Mouse (Mus musculus): ENCODE measurements at regions not wholly inside any gene's neighbourhood (a gene's known extent, or its start where the extent isn't known, plus 50 kb on each side); places are given as distances from the start of the nearest gene placed in this dataset.
A peak's percentile ranks its signal among the peaks of the same experiment; 100 is the strongest.

DNA sequence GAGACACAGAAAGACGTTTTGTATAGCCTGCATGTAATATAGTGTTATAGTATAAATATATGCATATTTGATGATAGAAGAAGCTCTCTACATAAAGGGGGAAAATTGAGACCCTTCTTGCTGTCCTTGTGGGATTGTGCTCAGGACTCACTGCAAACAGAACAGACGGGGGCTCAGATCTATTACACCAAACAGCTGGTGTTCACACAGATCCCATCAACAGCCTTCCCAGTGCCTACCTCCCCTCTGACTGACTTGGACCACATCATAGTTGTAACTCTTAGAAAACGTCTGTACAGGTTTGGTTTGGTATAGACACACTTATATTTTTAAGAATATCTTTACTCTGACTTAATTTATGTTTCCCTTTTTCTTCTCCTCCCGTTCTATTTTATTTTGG, 83.1 kb upstream of the Foxq1 start:
- Histone ChIP-seq H3K36me3 (no peaks in the 10 kb centered on the region), H3K4me1 (no peaks in the 10 kb centered on the region), H3K4me3 (no peak overlapping the region), H3K27ac (no peak overlapping the region), H3K9me3 (replicated peaks) (no peaks in the 10 kb centered on the region), H3K27me3 (ENCODE audit: low read depth, poor library complexity, severe bottlenecking) (no peaks in the 10 kb centered on the region)
- DNase-seq (ENCODE audit: low spot score): no peak
- WGBS: 71% methylated on average over 4 of the region's 4 CpGs

GRCm38 (mm10) chr13:31473275-31473674, 82.7 kb upstream of the Foxq1 start:
- Histone ChIP-seq H3K27ac (no peak overlapping the region), H3K9me3 (replicated peaks) (no peaks in the 10 kb centered on the region), H3K27me3 (ENCODE audit: low read depth, poor library complexity, severe bottlenecking) (no peaks in the 10 kb centered on the region), H3K4me3 (no peak overlapping the region), H3K4me1 (no peaks in the 10 kb centered on the region), H3K36me3 (no peaks in the 10 kb centered on the region)
- no peak for DNase-seq (ENCODE audit: low spot score)
- 74% methylated on average over 1 of the region's 1 CpGs for WGBS

DNA sequence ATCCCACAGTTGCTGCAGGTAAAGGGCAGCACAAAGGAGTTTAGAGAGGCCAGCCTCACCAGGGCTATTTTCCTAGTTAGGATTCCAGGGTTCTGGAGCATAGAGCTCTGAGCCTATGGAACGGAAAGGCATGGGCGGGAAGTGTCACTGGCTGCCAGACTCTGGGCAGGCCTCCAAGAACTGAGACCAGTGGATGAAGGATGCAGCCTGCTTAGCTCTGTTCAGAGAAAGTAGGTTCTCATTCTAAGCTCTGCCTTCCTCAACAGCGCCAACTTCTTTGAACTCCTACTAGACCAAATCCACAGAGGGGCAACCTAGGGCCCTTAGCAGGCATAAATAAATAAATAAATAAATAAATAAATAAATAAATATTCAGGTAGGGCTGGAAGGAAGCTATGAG, 80.1 kb upstream of the Foxq1 start:
- no peak for DNase-seq (ENCODE audit: low spot score)
- Histone ChIP-seq H3K4me3 (no peak overlapping the region), H3K27ac (no peak overlapping the region), H3K4me1 (no peaks in the 10 kb centered on the region), H3K27me3 (ENCODE audit: low read depth, poor library complexity, severe bottlenecking) (no peaks in the 10 kb centered on the region), H3K36me3 (no peaks in the 10 kb centered on the region), H3K9me3 (replicated peaks) (no peaks in the 10 kb centered on the region)
- 93% methylated on average over 3 of the region's 3 CpGs for WGBS

GRCm38 (mm10) chr13:31477171-31477867, 78.6 kb upstream of the Foxq1 start:
- Histone ChIP-seq H3K27me3 (ENCODE audit: low read depth, poor library complexity, severe bottlenecking) (no peaks in the 10 kb centered on the region), H3K4me1 (no peaks in the 10 kb centered on the region), H3K9me3 (replicated peaks) (no peaks in the 10 kb centered on the region), H3K27ac (no peak overlapping the region), H3K36me3 (no peaks in the 10 kb centered on the region), H3K4me3 (no peak overlapping the region)
- WGBS: 73% methylated on average over 1 of the region's 1 CpGs
- no peak for DNase-seq (ENCODE audit: low spot score)

- DNase-seq (ENCODE audit: low spot score): no peak
- H3K27ac ChIP-seq: no peak overlapping the region
- H3K4me3 ChIP-seq: no peak overlapping the region
- no peaks in the 10 kb centered on the region for H3K4me1 ChIP-seq
- no peaks in the 10 kb centered on the region for H3K27me3 ChIP-seq (ENCODE audit: low read depth, poor library complexity, severe bottlenecking)
- no peaks in the 10 kb centered on the region for H3K9me3 ChIP-seq (replicated peaks)
- H3K36me3 ChIP-seq: no peaks in the 10 kb centered on the region
- 89% methylated on average over 7 of the region's 7 CpGs for WGBS
Observed at GRCm38 (mm10) chr13:31481105-31481844, 74.7 kb upstream of the Foxq1 start.

DNA sequence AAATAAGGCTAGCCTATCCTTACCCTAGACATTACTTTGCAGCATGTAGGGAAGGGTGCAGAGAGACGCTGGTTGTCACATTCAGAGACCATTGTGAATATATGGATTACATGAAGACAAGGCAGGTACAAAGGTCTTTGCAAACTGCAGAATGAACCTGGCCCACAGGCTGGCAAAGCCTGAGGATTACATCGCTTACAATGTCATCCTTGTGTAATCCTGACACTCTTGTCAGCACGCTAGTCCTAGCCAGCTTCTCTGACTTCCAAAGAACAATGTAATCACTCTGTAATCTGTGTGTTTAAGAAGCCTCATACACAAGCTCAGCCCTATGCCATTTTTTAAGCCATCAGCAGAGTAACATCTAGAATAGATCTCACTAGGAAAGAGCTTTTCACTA, 69.6 kb upstream of the Foxq1 start:
- Histone ChIP-seq H3K4me3 (no peak overlapping the region), H3K9me3 (replicated peaks) (no peaks in the 10 kb centered on the region), H3K36me3 (no peaks in the 10 kb centered on the region), H3K27ac (no peak overlapping the region), H3K4me1 (no peaks in the 10 kb centered on the region), H3K27me3 (ENCODE audit: low read depth, poor library complexity, severe bottlenecking) (no peaks in the 10 kb centered on the region)
- DNase-seq (ENCODE audit: low spot score): no peak
- 93% methylated on average over 3 of the region's 3 CpGs for WGBS

GRCm38 (mm10) chr13:31488186-31488585, 67.7 kb upstream of the Foxq1 start:
- Histone ChIP-seq H3K4me1 (no peaks in the 10 kb centered on the region), H3K36me3 (no peaks in the 10 kb centered on the region), H3K9me3 (replicated peaks) (no peaks in the 10 kb centered on the region), H3K27ac (no peak overlapping the region), H3K4me3 (no peak overlapping the region), H3K27me3 (ENCODE audit: low read depth, poor library complexity, severe bottlenecking) (no peaks in the 10 kb centered on the region)
- no peak for DNase-seq (ENCODE audit: low spot score)

GRCm38 (mm10) chr13:31503191-31503590, 52.7 kb upstream of the Foxq1 start:
- no peaks in the 10 kb centered on the region for H3K36me3 ChIP-seq
- H3K27me3 ChIP-seq (ENCODE audit: low read depth, poor library complexity, severe bottlenecking): no peaks in the 10 kb centered on the region
- H3K27ac ChIP-seq: no peak overlapping the region
- H3K4me1 ChIP-seq: no peaks in the 10 kb centered on the region
- no peak overlapping the region for H3K4me3 ChIP-seq
- no peak for DNase-seq (ENCODE audit: low spot score)
- H3K9me3 ChIP-seq (replicated peaks): no peaks in the 10 kb centered on the region
- WGBS: 93% methylated on average over 10 of the region's 10 CpGs

DNA sequence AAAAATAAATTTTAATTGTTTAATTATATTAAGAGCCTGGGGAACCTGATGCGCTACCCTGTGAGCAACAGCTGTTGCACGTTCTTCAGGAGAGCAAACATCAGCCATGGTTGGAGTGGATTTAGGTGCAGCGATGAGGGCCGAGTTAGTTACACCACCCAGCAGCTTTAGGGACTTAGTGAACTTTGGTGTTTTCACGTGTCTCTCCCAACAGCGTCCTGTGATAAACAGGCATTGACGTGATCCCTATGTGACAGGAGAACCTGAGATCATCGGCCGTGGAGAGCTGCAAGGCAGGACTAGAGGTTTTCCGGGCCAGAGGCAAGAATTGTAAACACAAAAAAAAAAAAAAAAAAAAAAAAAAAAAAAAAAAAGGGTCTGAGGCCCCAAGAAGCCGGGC, 52.1 kb upstream of the Foxq1 start:
- no peaks in the 10 kb centered on the region for H3K9me3 ChIP-seq (replicated peaks)
- H3K36me3 ChIP-seq: no peaks in the 10 kb centered on the region
- no peaks in the 10 kb centered on the region for H3K4me1 ChIP-seq
- DNase-seq (ENCODE audit: low spot score): no peak
- H3K27me3 ChIP-seq (ENCODE audit: low read depth, poor library complexity, severe bottlenecking): no peaks in the 10 kb centered on the region
- WGBS: 92% methylated on average over 11 of the region's 11 CpGs
- no peak overlapping the region for H3K27ac ChIP-seq
- no peak overlapping the region for H3K4me3 ChIP-seq

GRCm38 (mm10) chr13:31504316-31504715, 51.6 kb upstream of the Foxq1 start:
- no peak overlapping the region for H3K4me3 ChIP-seq
- peak; percentile 32 for DNase-seq (ENCODE audit: low spot score)
- H3K4me1 ChIP-seq: no peaks in the 10 kb centered on the region
- 94% methylated on average over 6 of the region's 7 CpGs for WGBS
- H3K36me3 ChIP-seq: no peaks in the 10 kb centered on the region
- H3K27ac ChIP-seq: no peak overlapping the region
- no peaks in the 10 kb centered on the region for H3K27me3 ChIP-seq (ENCODE audit: low read depth, poor library complexity, severe bottlenecking)
- H3K9me3 ChIP-seq (replicated peaks): no peaks in the 10 kb centered on the region

- no peak for DNase-seq (ENCODE audit: low spot score)
- H3K4me3 ChIP-seq: no peak overlapping the region
- no peaks in the 10 kb centered on the region for H3K9me3 ChIP-seq (replicated peaks)
- no peaks in the 10 kb centered on the region for H3K27me3 ChIP-seq (ENCODE audit: low read depth, poor library complexity, severe bottlenecking)
- H3K4me1 ChIP-seq: no peaks in the 10 kb centered on the region
- H3K27ac ChIP-seq: no peak overlapping the region
- no peaks in the 10 kb centered on the region for H3K36me3 ChIP-seq
- 90% methylated on average over 10 of the region's 10 CpGs for WGBS
Observed at GRCm38 (mm10) chr13:31505386-31505785, 50.5 kb upstream of the Foxq1 start.

Measured in limb, embryonic 10.5 days (tissue).